Mouse (Mus musculus) lung, postnatal 14 days (tissue): ENCODE data around the gene Faap100.
"Not testable (repeated sequence)": the region's sequence is repeated elsewhere in the genome, so short reads cannot be mapped to it uniquely, and the experiment has no call there.

ENCODE experiments used
- DNase-seq: peaks from one replicate; pipeline ENCODE4 v3.0.0; 2021

Gene Faap100

DNA sequence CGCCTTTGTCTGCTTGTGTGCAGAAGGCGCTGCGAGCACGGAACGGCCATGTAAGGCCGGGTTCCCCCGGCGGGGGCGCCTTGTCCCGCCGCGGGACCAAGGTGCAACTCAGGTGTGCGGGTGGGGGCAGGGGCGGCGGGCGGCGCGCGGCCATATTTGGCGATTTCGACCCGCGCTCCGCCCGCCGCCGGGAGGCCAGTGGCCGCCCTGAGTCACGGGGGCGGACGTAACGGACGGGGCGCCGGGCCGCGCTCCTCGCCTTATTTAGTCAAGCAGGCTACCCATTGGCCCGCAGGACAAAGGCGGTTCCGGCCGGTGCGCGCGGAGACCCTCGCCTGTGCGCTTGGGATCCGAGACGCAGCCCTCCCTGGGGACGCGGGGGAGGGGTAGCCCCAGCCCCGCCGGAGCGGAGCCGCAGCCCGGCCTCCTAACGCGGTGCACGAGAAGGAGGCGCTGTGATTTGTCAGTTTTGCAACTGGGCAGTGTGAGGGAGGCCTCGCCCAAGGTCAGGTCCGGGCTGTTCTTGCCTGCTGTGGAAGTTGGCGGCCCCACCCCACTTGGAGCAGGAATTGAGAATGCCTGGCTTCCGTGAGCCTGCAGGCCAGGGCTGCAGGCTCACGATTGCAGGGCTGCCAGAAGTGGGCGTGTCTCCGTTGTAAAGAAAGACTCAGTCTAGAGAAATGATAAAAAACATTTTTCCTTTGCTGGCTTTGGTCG lies 28.4 kb downstream of the Faap100 start:
- DNase-seq: peak; percentile 88

DNA sequence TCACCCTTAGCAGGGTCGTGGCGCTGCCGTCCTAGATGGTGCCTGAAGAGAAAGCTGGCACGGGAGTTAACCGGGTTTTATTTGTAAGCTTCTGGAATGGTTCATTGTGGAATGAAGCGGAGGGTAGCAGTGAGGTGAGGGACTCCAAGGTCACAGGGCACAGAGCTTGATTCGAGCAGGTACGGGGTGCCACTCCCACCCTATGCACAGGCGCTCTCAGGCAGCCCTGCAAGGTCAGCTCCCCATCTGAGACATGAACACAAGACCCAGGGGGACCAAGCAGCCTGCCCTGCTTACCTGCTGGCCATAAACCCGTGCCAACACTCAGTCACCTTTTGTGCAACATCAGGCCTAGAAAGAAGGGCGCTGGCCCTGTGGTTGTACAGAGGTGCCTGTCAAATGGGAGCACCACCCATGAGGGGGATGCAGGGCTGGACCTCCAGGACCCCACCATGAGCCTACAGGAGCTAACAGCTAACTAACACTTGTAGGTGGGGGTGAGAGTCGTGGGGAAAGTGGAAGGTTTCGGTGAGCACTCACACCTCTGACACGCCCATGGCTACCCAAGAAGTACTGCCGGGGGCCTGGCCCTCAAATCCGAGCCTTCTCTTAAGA lies 29.1 kb downstream of the Faap100 start:
- no peak for DNase-seq

DNA sequence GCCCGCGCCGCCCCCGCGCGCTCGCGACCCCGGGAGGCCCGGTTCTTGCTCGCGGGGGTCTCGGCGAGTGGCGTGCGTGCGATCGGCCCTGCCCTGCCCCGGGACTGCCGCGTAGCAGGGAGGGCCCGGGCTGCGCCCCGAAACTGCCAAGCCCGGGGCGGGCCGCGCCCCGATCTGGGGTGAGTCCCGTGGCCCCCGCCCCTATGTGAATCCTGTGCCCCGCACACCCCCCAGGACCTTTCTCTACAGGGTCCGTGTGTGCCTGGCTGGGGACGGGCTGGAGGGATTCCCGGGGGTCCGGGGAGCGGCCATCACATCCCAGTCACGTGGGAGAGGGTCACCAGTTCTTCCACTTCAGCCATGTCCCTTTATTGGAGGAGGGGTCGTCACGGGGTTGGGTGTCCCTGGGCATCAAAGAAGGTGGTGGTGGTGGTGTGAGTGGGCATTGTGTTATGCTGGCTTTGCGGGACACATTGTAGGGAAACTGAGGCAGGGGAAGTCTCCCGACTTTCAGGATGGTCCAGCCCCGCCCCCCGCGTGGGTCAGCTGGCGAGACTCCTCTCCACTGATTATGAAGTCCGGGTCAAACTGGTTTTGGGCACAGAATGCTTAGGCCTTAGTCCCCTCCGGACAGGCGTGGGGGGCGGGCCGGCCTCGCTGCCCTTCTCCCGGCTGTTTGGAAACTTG lies 29.7 kb downstream of the Faap100 start:
- DNase-seq: peak; percentile 55

DNA sequence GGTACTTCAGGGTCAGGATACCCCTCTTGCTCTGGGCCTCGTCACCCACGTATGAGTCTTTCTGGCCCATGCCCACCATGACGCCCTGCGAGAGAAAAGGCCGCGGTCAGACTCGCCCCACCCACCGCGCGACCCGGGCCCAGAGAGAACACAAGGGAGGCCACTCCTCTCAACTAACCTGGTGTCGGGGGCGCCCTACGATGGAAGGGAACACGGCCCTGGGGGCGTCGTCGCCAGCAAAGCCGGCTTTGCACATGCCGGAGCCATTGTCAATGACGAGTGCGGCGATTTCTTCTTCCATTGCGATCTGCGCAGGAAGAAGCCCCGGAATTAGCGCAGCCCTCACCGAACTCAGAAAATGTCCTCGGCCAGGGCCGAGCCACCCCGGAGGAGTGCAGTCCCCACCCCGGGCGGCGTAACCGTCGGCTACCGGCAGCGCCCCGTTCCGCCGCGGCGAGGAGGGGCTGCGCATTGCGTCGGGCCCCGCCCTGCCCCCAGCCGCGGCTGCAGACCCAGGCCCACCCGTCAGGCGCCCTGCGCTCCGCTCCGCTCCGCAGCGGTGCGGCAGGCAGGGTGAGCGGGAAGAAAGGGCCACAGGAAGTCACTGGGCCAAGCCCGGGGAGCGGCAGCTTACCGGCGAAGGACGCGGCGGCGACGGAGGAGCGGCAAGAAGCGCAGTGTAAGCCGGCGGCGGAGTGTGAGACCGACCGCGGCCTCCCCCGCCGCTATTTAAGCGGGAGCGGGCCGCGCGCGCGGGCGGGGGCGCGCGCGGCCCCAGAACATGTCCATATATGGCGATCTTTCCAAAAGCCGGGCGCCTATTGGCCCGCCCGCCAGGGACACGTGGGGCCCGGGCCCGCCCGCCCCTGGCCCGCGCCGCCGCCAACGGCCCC lies 30.5 kb downstream of the Faap100 start, which contains the start of gene Actg1:
TSS of gene Actg1 (minus strand) at position 752 of the 893 bp plus-strand sequence.
- DNase-seq: peak; percentile 86

DNA sequence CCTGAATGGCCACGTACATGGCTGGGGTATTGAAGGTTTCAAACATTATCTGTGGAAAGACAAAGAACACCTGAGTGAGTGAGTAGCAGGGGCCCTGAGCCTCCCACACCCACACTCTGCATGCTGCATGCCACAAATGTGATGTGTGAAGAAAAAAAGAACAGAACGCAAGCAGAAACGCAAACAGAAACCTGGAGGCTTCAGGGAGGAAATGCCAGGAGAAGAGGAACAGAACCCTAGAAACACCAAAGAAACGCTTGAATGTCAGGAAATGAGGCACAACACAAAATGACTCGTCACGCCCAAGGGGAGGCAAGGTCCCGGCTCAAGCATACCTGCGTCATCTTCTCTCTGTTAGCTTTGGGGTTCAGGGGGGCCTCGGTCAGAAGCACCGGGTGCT lies 31.3 kb downstream of the Faap100 start:
- no peak for DNase-seq

DNA sequence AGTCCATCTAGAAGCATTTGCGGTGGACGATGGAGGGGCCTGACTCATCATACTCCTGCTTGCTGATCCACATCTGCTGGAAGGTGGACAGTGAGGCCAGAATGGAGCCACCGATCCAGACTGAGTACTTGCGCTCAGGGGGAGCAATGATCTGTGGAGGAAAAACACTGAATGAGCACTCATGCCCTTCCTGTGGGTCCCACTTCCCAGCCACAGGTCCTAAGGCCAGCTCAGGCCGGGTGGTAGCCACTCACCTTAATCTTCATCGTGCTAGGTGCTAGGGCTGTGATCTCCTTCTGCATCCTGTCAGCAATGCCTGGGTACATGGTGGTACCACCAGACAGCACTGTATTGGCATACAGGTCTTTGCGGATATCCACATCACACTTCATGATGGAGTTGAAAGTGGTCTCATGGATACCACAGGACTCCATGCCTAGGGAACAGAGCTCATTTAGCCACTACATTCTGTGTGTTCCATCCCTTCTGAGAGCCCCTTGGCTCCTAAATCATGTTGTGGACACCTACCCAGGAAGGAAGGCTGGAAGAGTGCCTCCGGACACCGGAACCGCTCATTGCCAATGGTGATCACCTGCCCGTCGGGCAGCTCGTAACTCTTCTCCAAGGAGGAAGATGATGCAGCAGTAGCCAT lies 32.1 kb downstream of the Faap100 start:
- not testable (repeated sequence) for DNase-seq

DNA sequence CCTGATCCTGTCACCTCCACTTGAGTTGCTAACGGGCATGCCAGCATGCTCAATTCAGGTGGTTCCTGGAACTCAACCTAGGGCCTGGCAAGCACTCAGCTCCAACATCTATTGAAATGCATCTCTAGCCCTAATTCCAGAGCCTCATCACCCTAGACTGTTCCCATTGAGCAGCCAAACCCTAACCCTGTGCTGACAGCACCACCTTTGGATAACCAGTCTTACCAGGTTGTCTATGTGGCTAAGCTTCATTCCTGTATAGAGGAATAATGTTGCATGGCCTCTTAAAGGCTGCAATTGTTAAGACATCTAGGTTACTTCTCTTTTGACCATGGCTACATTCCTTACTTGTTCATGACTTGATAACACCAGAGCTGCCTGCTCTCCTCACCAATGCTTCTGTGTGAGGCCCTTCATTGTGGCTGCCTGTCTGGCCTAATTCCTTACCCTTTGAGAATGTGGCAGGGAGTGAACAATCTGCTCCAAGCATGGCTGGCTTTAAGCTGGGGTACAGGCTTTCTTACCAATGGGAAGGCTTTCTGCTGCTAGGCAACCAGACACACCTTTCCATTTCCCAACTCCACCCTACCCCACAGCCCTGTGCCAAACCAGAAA lies 33.4 kb downstream of the Faap100 start:
- no peak for DNase-seq

DNA sequence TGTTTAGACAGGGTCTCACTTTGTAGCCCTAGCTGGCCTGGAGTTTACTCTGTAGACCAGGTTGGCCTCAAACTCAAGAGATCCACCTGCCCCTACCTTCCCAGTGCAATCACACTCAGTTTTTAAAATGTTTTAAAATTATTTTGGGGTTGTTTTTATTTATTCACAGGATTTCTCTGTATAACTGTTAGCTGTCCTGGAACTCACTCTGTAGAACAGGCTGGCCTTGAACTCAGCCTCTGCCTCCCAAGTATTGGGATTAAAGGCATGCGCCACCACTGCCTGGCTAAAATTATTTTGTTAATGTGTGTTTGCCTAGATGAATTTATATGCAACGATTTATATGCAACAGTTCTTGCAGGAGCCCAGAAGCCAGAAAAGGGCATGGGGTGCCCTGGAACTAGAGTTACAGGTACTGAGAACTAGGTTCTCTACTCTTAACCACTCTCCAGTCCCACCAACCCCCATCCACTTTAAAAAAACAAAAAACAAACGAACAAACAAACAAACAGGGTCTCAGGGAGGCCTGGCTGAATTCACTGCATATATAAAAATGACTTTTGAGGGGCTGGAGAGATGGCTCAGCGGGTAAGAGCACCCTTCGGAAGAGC lies 34.1 kb downstream of the Faap100 start:
- DNase-seq: no peak

DNA sequence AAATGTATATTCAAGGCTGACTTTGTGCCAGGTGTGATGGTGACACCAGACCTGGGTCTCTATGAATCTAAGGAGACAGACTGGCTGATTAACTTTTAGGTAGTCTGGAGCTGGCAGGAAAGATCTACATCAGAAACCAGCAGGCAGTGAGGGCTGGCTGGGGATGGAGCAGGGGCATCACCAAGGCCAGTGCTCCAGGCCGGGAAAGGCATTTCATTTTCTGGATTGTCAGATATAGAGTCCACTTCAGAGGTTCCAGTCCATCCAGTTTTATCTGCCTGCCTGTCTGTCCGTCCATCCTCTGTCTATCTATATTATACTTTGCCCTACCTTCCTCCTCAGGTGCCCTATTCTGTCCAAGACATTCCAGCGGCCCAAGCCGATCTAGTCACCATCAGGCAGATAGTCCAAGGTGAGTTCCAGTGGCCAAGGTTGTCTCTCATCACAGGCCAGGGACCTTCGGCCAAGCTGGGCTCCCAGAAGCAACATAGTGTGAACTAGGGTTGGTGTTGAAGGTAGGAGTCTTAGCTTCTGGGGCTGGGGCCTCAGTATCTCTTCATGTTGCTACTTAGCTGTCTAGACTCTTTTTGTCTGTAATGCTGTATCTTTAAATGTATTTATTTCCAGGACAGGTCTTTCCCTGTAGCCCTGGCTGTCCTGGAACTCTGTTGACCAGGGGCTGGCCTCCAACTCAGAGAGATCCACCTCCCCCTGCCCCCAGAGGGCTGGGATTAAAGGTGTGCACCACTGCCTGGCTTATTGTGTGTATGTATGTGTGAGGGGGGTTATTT lies 34.9 kb downstream of the Faap100 start:
- DNase-seq: no peak

DNA sequence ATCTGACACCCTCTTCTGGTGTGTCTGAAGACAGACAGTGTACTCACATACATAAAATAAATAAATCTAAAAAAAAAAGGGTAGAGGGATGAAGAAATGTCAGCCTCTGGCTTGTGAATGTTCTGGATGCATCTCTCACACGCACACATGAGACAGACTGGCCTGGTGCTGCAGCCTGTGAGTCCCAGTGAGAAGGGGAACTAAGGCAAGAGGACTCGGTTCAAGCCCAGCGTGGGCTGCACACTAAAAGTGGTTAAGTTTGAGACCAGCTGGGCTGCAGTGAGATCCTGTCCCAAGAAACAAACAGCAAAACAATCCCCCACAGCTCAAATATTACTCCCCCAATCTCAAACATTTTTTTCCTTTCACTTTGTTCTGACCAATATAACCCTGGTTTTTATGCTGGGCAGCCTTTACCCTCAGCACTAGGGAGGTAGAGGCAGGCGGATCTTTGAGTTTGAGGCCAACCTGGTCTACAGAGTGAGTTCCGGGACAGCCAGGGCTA lies 35.9 kb downstream of the Faap100 start:
- no peak for DNase-seq

DNA sequence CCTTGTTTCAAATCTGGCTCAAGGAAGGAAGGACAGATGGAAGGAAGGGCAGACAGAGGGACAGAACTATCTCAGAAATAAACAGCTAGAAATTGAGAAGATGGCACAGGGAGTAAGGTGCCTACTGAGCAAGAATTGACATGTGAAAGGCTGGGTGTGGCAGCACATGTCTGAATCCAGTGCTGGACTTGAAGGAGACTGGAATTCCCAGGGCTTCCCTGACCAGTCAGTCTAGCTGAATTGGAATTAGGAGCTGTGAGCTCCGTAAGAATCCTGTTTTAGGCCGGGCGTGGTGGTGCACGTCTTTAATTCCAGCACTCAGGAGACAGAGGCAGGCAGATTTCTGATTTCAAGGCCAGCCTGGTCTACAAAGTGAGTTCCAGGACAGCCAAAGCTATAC lies 36.9 kb downstream of the Faap100 start:
- no peak for DNase-seq

DNA sequence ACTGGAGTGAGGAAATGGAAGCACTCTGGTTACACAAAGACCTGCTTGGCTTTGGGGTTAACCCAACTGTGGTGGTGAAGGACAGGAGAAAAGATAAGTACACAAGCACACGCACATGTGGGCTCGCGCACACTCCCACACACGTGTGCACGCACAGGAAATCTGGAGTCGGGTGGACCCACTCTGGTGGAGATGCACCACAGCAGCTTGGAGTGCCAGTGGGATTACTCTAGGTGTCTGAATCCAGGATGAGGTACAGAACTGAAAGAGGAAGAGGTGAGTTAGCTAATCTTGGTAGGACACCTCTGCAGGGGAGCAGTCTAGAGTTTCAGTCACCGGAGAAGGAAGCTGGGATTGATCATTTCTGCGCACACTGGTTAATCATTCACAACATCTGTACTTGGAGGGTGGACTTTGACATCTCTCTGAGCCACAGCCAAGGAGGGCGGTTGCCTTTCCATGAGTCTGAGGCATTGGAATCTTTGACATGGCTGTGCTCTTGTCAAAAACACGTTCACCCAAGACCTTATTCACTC lies 38.5 kb downstream of the Faap100 start:
- DNase-seq: no peak

DNA sequence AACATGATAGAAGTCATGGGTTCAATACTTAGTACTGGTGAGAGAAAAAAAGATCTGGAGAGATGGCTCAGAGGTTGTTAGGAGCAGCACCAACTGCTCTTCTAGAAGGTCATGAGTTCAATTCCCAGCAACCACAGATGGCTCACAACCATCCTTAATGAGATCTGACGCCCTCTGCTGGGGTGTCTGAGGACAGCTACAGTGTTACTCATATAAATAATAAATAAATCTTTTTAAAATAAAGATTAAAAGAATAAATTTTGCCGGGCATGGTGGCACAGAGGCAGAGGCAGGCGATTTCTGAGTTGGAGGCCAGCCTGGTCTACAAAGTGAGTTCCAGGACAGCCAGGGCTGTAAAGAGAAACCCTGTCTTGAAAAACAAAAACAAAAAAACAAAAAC lies 39.8 kb downstream of the Faap100 start:
- DNase-seq: no peak

DNA sequence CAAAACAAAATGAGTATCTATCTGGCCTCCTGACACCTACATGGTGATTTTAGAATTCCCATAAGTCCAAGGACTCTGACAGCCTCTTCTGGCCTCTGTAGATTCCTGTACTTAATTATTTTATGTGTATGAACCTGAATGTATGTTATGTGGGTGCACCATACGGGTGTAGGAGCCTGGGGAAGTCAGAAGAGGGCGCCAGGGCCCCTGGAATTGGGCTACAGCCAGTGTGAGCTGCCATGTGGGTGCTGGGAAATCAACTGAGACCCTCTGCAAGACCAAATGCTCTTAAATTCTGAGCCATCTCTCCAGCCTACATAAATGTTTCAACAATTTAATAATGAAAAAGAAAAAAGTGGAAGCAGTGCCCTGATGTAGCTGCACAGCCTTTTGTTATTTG lies 41.1 kb downstream of the Faap100 start:
- DNase-seq: no peak

DNA sequence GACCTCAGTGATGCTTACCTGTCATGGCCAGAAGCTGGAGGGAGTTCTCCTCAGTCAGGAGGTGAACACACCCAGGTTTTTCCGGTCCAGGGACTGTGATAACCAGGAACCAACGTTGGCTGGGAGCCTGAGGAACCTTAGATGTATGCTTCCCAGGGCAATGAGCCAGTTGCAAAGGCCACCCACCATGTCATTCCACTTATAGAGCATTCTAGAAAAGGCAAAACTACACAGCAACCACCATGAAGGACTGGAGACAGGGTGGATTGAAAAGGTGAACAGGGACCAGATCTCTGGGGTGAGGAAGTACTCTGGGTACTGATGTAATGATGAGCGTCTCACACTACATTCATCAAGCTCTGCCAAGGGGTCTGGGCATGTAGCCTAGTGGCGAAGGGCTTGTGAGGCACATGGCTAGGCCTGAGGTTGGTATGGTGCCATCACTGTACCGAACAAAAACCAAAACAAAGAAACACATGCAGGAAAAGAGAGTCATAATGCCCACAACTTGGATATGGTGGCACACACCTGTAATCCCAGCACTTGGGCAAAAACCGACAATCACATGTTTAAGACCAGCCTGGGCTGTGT lies 43.0 kb downstream of the Faap100 start:
- no peak for DNase-seq

DNA sequence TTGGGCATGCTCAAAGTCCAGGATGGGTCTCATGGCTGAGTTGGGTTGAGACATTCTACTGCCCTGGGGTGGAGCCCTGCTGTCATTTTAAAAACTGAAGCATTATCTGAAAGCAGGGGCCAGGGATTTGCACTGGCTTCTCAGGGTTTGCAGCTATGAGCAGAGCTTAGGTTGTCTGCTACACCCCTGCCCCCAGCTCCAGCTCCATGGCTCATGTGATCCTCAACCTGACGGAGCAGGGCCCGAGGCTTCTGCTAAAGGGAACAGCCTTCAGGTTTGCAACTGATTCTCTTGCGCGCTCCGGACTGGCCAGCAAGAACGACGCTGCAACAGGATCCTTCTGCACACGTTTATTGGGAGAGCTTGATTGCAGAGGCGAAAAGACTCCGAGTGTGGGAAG lies 58.4 kb downstream of the Faap100 start:
- DNase-seq: no peak

DNA sequence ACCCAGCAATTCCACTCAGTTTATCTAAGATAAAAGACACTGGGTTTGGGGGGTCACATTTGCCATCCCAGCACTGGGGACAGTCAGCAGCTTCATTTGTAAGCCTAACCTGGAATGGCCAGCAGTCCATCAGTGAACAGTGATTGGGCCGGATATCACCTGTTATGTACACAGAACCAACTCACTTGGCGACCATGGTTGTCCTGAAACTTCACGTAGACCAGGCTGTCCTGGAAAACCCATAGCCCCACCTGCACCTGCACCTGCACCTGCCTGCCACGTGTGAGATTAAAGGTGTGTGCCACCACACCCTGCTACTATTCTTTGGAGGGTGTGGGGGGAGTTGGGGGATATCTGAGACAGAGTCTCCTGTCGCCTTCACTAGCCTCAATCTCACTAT lies 59.3 kb downstream of the Faap100 start:
- DNase-seq: no peak
